Mouse (Mus musculus): ENCODE measurements around the gene Bank1. TPM values are rescaled to one million over a fixed set of nuclear protein-coding genes. Genes with fewer than 3 reads are reported as not detected.

Gene Bank1
- polyA plus RNA-seq, 1 experiment: 0.47 TPM

- no peaks in the 10 kb centered on the region for H3K4me1 ChIP-seq (ENCODE audit: control insufficient read depth, insufficient read depth, insufficient read length, low read length)
- TF ChIP-seq CTCF (IDR thresholded peaks at IDR 0.05; ENCODE audit: extremely low read depth, insufficient read length, insufficient replicate concordance, low read depth, low read length): no peak
- TF ChIP-seq POLR2A (IDR thresholded peaks at IDR 0.05; ENCODE audit: low read depth, low read length): no peak
- no peak overlapping the region for H3K4me3 ChIP-seq (ENCODE audit: low read depth, low read length)
- H3K36me3 ChIP-seq (ENCODE audit: control insufficient read depth, insufficient read depth, low read length): no peaks in the 10 kb centered on the region
- WGBS: 91% methylated on average over 3 of the region's 3 CpGs
- no peak overlapping the region for H3K27ac ChIP-seq (ENCODE audit: insufficient read depth, low read depth, low read length)
- no peaks in the 10 kb centered on the region for H3K27me3 ChIP-seq (ENCODE audit: control insufficient read depth, insufficient read depth, low read length)
Measured at GRCm38 (mm10) chr3:136230602-136231151, 95.2 kb downstream of the Bank1 start.

GRCm38 (mm10) chr3:136189661-136190228 lies 136.1 kb downstream of the Bank1 start:
- H3K36me3 ChIP-seq (ENCODE audit: control insufficient read depth, insufficient read depth, low read length): no peaks in the 10 kb centered on the region
- H3K27me3 ChIP-seq (ENCODE audit: control insufficient read depth, insufficient read depth, low read length): no peaks in the 10 kb centered on the region
- H3K4me3 ChIP-seq (ENCODE audit: low read depth, low read length): no peak overlapping the region
- TF ChIP-seq CTCF (IDR thresholded peaks at IDR 0.05; ENCODE audit: extremely low read depth, insufficient read length, insufficient replicate concordance, low read depth, low read length): no peak
- no peak for TF ChIP-seq POLR2A (IDR thresholded peaks at IDR 0.05; ENCODE audit: low read depth, low read length)
- 86% methylated on average over 1 of the region's 1 CpGs for WGBS
- H3K4me1 ChIP-seq (ENCODE audit: control insufficient read depth, insufficient read depth, insufficient read length, low read length): no peaks in the 10 kb centered on the region
- H3K27ac ChIP-seq (ENCODE audit: insufficient read depth, low read depth, low read length): no peak overlapping the region

GRCm38 (mm10) chr3:136186548-136187113 lies 139.2 kb downstream of the Bank1 start:
- WGBS: 89% methylated on average over 3 of the region's 3 CpGs
- H3K27me3 ChIP-seq (ENCODE audit: control insufficient read depth, insufficient read depth, low read length): no peaks in the 10 kb centered on the region
- H3K4me1 ChIP-seq (ENCODE audit: control insufficient read depth, insufficient read depth, insufficient read length, low read length): no peaks in the 10 kb centered on the region
- H3K36me3 ChIP-seq (ENCODE audit: control insufficient read depth, insufficient read depth, low read length): no peaks in the 10 kb centered on the region
- no peak overlapping the region for H3K4me3 ChIP-seq (ENCODE audit: low read depth, low read length)
- H3K27ac ChIP-seq (ENCODE audit: insufficient read depth, low read depth, low read length): no peak overlapping the region
- TF ChIP-seq CTCF (IDR thresholded peaks at IDR 0.05; ENCODE audit: extremely low read depth, insufficient read length, insufficient replicate concordance, low read depth, low read length) (no peak), POLR2A (IDR thresholded peaks at IDR 0.05; ENCODE audit: low read depth, low read length) (no peak)

- no peak overlapping the region for H3K4me3 ChIP-seq (ENCODE audit: low read depth, low read length)
- TF ChIP-seq POLR2A (IDR thresholded peaks at IDR 0.05; ENCODE audit: low read depth, low read length): no peak
- no peak for TF ChIP-seq CTCF (IDR thresholded peaks at IDR 0.05; ENCODE audit: extremely low read depth, insufficient read length, insufficient replicate concordance, low read depth, low read length)
- no peak overlapping the region for H3K27ac ChIP-seq (ENCODE audit: insufficient read depth, low read depth, low read length)
Measured at GRCm38 (mm10) chr3:136171631-136172030, 154.2 kb downstream of the Bank1 start.

GRCm38 (mm10) chr3:136168071-136168470 lies 157.8 kb downstream of the Bank1 start:
- no peaks in the 10 kb centered on the region for H3K4me1 ChIP-seq (ENCODE audit: control insufficient read depth, insufficient read depth, insufficient read length, low read length)
- no peak overlapping the region for H3K4me3 ChIP-seq (ENCODE audit: low read depth, low read length)
- H3K27ac ChIP-seq (ENCODE audit: insufficient read depth, low read depth, low read length): no peak overlapping the region
- H3K36me3 ChIP-seq (ENCODE audit: control insufficient read depth, insufficient read depth, low read length): no peaks in the 10 kb centered on the region
- no peaks in the 10 kb centered on the region for H3K27me3 ChIP-seq (ENCODE audit: control insufficient read depth, insufficient read depth, low read length)
- no peak for TF ChIP-seq POLR2A (IDR thresholded peaks at IDR 0.05; ENCODE audit: low read depth, low read length)
- TF ChIP-seq CTCF (IDR thresholded peaks at IDR 0.05; ENCODE audit: extremely low read depth, insufficient read length, insufficient replicate concordance, low read depth, low read length): no peak
- 70% methylated on average over 4 of the region's 4 CpGs for WGBS

More at GRCm38 (mm10) chr3:136171631-136172030, 154.2 kb downstream of the Bank1 start:
- no peaks in the 10 kb centered on the region for H3K27me3 ChIP-seq (ENCODE audit: control insufficient read depth, insufficient read depth, low read length)
- H3K36me3 ChIP-seq (ENCODE audit: control insufficient read depth, insufficient read depth, low read length): no peaks in the 10 kb centered on the region
- no peaks in the 10 kb centered on the region for H3K4me1 ChIP-seq (ENCODE audit: control insufficient read depth, insufficient read depth, insufficient read length, low read length)

- H3K27me3 ChIP-seq (ENCODE audit: control insufficient read depth, insufficient read depth, low read length): no peaks in the 10 kb centered on the region
- 82% methylated on average over 4 of the region's 4 CpGs for WGBS
- TF ChIP-seq CTCF (IDR thresholded peaks at IDR 0.05; ENCODE audit: extremely low read depth, insufficient read length, insufficient replicate concordance, low read depth, low read length): no peak
- TF ChIP-seq POLR2A (IDR thresholded peaks at IDR 0.05; ENCODE audit: low read depth, low read length): no peak
- no peak overlapping the region for H3K4me3 ChIP-seq (ENCODE audit: low read depth, low read length)
- no peak overlapping the region for H3K27ac ChIP-seq (ENCODE audit: insufficient read depth, low read depth, low read length)
- H3K36me3 ChIP-seq (ENCODE audit: control insufficient read depth, insufficient read depth, low read length): no peaks in the 10 kb centered on the region
- no peaks in the 10 kb centered on the region for H3K4me1 ChIP-seq (ENCODE audit: control insufficient read depth, insufficient read depth, insufficient read length, low read length)
Measured at GRCm38 (mm10) chr3:136166671-136167070, 159.2 kb downstream of the Bank1 start.

GRCm38 (mm10) chr3:136166033-136166361 lies 159.9 kb downstream of the Bank1 start:
- Histone ChIP-seq H3K4me3 (ENCODE audit: low read depth, low read length) (no peak overlapping the region), H3K27me3 (ENCODE audit: control insufficient read depth, insufficient read depth, low read length) (no peaks in the 10 kb centered on the region), H3K27ac (ENCODE audit: insufficient read depth, low read depth, low read length) (no peak overlapping the region), H3K4me1 (ENCODE audit: control insufficient read depth, insufficient read depth, insufficient read length, low read length) (no peaks in the 10 kb centered on the region), H3K36me3 (ENCODE audit: control insufficient read depth, insufficient read depth, low read length) (no peaks in the 10 kb centered on the region)
- WGBS: 66% methylated on average over 2 of the region's 2 CpGs
- TF ChIP-seq POLR2A (IDR thresholded peaks at IDR 0.05; ENCODE audit: low read depth, low read length): no peak
- TF ChIP-seq CTCF (IDR thresholded peaks at IDR 0.05; ENCODE audit: extremely low read depth, insufficient read length, insufficient replicate concordance, low read depth, low read length): no peak
